Mouse (Mus musculus): Measurements from ENCODE around the gene Pde4d.
A peak's percentile ranks its signal among the peaks of the same experiment; 100 is the strongest.

Pde4d gene

DNA sequence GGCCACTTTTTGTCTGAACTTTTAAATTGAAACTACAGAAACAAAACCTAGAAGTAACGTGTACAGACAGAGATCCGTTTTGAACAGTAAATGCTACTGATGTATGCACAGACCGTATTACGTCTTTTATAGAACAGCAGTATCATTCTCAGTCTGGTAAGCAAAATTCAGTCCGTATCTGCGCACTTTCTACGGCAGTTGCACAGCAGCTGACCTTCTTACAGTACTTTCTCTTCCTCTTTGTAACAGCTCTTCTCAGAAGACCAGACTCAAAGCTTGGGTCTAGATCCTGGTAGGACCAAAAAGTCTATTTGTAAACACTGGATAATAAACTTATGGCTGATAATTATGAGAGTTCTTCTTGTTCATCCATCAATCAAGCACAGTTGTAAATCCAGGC lies 996.4 kb downstream of the Pde4d start:
- no peak for DNase-seq (ENCODE audit: extremely low read depth, low read depth, low spot score)

DNA sequence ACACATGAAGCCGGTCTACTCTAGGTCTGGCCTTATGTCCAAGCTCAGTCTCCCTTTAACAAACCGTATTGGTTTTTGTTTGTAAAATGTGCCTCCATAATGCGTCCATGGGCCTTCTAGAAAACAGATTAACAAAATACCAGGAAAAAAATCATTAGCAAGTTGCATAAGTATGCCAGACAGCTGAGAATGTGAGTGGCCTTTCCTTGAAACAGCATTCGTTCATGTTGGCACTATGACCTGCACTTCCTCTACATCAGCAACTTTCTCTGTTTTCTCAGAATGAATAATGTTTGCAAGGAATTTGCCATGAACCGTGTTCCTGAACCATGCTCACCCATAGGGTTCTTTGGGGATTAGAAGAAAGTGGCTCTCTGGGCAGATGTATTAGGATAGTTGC lies 998.4 kb downstream of the Pde4d start:
- DNase-seq (ENCODE audit: extremely low read depth, low read depth, low spot score), result peak; percentile 21

DNA sequence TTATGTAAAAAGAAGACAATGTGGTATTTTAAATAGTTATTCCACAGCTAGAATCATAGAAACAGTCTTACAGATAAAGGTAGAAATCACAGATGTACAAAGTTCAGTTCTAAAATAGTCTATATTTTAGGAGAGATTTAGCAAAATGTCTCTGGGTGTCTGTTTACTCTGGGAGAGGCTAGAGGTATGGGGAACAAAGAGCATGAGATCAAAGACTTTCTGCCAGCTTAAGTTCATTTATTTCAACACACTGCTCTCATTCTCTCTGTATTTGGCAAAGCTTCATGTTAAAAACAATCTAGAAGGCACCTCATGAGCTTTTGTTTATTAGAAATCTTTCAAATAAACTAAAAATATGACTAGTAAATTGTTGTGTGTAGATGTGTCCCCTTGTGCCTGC lies 1024.6 kb downstream of the Pde4d start:
- DNase-seq (ENCODE audit: extremely low read depth, low read depth, low spot score), result no peak

DNA sequence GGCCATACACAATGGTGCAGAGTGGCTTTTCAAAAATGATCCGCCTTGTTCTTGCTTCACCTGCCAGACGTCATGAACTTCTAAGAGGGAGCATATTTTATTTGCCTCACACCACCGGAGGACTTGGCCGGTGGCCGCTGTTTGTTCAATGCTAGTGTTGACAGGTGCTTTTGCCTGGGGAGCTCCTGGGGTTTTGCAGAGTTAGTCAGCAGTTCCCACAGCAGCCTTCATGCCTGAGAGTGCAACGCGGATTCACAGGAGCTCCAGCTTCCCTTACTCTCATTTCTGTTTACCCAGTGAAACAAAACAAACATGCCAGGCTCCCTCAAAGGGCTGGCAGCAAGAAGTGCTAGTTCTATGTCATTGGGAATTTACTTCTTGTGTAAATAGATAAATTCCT lies 1031.7 kb downstream of the Pde4d start:
- DNase-seq (ENCODE audit: extremely low read depth, low read depth, low spot score), result peak; percentile 93

DNA sequence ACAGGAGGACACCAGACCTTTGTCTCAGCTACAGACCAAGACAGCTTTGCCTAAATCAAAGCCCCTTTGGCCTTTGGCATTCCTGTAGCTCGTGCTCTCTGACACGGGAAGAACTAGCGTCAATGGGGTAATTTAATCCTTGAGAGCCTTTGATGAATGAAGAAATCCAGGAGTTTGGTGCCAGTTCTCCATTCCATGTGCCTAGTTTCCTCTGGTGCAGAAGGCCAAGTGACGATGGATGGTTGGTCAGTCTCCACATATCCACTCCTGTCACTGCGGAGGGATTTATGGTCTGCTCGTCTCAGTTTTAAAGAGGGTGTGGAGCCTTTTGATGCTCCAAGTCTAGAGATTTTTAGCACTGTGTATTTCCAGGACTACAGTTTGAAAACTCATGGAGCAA lies 1036.4 kb downstream of the Pde4d start:
- no peak for DNase-seq (ENCODE audit: extremely low read depth, low read depth, low spot score)

DNA sequence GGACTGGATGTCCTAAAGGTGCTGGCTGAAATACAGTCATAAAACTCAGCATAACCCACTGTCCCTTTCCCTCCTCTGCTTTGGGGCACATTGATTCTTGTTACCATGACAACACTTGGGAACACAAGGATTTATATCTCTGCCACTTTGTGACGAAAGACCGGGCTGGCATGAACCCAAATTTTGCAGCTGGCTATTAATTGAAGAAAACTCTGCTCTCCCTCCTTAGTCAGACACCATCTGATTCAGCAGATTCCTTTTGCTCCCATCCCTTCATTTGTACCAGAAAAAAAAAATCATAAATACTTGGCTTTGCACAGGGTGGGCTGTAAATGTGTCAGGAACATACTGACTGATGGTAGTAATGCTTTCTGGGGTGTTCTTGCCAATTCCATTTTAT lies 1037.6 kb downstream of the Pde4d start:
- DNase-seq (ENCODE audit: extremely low read depth, low read depth, low spot score), result no peak

DNA sequence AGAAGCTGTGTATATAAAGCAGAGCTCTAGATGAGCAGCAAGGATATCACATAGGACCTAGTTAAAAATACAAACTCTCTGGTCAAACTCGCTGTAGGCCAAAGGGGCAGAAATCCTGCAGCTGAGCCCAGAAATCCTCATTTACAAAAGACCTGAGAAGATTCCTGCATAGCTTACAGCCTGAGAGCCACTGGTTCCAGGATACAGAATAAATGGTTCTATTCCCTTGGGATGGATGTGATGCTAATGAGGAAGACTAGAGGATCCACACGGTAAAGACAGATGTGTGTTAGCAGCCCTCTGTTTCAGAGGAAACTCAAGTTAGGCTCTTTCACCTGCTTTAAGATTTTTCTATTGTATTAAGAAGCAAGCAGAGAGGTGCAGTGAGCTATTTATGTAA lies 1041.1 kb downstream of the Pde4d start:
- DNase-seq (ENCODE audit: extremely low read depth, low read depth, low spot score), result no peak

DNA sequence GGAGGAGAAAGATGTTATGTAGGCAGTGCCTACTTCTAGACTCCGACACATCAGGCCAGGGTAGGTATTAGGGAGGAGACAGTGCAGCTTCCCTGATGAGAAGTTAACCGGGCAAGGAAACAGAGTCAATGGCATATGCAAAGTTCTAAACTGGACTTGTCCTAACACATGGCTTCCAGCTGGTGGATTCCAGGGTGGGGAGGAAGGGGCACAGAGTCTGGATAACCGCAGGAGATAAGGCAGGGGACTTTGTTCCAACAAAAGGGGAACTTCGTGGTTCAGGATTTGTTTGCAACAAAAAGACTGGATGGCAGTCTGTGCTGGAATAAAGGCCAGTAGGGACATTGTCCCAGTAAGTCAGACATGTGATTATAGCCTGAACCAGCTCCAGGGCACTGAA lies 1042.1 kb downstream of the Pde4d start:
- no peak for DNase-seq (ENCODE audit: extremely low read depth, low read depth, low spot score)

DNA sequence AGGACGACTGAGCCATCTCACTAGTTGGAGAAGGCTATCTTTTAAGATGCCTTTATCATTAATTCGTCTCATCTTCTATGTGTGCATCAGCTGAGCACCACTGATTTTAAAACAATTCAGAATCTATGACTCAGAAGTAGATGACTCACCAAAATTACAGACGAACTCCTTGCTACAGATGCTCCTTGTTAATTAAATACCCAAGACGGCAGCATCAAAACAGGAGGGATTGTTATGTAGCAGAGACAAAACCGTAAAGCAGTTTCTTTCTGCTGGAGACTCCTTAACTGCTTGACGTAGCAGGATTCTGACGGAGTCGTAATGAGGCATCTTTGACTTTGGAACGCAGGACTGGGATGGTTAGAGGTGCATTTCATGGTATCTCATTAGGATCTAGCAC lies 1050.6 kb downstream of the Pde4d start:
- no peak for DNase-seq (ENCODE audit: extremely low read depth, low read depth, low spot score)

DNA sequence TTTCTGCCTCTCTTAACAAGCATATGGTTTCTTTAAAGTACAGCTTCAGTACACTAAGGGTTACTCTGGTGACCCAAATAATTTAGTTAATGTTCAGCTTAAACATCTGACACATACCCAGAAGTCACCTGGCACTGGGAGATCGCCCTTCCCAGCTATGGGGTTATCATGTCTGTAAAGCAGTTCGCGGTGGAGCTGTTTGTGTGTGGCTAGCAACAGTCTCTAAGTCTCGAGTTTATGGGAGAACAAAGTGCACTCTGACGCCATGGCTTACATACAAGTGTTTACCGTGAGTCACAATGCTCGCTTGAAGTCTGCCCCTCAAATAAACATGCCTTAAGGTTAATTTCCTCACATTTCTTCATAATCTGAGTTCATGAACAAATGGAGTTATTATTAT lies 1053.0 kb downstream of the Pde4d start:
- no peak for DNase-seq (ENCODE audit: extremely low read depth, low read depth, low spot score)

DNA sequence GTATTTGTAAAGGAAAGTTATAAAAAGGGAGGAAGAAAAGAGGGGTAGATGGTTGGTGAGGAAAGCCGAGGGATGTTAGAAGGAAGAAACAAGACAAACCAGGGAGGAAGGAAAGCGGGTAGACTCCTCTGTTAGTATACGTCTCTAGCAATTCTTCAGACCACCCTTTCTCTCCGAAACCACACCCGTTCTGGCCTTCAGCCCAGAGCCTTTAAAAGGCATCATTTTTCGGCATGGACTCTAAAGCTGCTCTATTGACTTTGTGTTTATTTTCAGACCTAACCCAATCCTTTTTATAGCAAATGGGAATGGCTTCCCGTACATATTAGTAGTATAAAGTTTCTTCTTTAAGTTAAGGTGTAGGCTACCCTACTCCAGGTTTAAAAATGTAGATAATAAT lies 1057.0 kb downstream of the Pde4d start:
- no peak for DNase-seq (ENCODE audit: extremely low read depth, low read depth, low spot score)

DNA sequence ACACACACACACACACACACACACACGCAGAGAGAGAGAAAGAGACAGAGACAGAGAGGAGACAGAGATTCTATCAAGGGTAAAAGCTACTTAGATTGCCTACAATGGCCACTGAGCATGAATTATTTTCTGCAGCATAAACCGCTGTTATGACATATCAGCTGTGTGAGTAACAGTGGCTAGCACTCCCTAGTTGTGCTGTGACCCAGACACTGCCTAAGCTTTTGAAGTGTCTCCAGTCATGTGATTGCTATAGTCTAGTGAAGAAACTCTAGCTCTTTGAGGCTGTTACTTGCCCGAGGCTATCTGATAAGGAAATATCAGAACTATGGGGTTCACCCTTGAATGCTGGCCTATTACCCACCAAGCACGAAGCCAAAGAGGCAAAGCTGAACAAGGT lies 1058.7 kb downstream of the Pde4d start:
- DNase-seq (ENCODE audit: extremely low read depth, low read depth, low spot score), result no peak

DNA sequence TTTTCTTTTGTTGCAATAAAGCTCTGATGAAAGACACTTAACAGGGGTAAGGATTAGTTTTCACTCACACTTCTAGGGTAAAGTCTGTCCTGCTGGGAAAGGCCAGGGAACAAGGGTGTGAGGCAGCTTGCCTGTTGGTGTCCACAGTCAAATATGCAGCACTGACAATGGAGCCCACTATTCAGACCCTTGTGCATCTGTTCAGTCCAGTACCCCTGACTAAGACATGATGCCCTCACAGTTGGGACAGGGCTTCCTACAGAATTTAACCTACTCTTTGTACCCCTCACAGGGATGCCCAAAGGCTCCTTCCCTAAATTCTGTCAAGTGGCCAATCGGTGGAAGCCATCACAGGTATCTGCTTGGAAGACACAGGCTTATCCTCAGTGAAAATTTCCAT lies 1068.4 kb downstream of the Pde4d start:
- no peak for DNase-seq (ENCODE audit: extremely low read depth, low read depth, low spot score)

DNA sequence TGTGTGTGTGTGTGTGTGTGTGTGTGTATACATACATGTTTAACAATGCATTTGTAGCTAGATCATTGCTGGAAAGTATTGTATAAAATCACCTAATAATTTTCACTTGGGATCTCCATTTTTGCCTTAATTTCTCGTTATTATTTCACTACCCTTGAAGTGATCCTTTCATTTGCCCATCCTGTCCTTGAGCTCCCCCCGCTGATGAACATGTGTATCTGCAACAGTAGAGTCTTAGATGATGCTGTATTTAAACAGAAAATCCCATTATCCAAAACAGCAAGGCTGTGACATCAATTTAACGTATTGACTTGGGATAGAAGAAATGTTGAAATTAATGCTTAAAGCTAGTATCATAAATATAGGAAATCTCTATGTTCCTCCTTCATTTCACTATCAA lies 1069.7 kb downstream of the Pde4d start:
- DNase-seq (ENCODE audit: extremely low read depth, low read depth, low spot score), result no peak

DNA sequence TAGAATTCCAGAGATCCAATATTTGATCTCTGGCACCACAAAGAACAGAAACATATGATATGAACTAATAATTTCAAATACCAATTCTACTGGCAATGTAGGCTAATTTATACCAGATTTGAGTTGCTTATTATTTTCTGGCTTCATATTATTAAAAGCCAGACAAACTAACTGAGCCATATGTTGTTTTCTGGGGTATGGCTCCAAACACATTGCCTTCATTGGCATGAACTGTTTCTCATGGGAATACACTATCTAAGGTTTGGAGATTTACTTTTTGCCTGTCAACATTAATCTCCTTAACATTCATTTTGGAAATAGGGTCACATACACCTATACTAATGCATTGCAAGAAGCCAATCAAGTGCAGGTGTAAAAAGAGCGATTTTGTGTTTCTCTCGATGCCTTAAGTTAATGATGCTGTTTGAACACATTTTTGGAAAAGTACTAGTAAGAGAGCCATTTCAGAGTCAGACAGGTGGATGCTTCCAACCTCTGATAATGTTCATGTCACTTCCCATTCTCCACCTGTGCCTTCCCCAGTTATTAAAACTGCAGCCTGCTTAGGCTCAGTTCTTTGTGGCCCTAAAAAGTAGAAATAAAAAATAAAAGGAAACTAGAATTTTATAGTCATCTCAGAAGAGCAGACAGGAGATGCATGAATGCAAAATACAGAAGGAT lies 1070.4 kb downstream of the Pde4d start:
- no peak for DNase-seq (ENCODE audit: extremely low read depth, low read depth, low spot score)

DNA sequence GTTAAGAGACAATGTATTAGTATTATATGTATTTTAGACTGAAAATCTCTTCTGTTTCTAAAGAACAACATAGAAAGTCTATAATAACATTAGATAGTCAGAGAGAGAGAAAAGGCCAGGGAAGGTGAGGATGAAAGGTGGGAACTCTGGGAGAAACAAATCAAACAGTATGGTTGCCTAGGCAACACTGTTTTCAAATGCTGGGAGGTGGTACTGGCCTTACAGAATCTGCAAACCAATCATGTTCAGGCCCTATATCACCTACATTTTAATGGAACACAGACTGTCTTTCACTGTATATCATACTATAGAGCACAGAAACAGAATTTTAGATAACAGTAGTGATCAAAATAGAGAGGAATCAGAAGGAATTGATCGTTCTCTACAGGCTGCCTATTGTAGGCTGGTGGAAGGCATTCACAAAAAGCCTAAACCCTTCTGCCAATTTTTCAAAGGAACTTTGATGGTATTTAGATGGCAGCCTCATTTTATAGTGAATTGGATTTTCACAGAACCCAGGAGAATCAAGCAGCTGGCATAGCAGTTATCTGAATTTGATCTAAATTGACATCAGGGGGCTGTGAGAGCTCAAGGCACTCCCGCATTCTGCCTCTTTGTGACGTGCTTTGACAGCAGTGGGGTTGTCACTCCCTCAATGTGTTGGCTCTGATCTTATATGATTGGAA lies 1084.2 kb downstream of the Pde4d start:
- DNase-seq (ENCODE audit: extremely low read depth, low read depth, low spot score), result no peak

DNA sequence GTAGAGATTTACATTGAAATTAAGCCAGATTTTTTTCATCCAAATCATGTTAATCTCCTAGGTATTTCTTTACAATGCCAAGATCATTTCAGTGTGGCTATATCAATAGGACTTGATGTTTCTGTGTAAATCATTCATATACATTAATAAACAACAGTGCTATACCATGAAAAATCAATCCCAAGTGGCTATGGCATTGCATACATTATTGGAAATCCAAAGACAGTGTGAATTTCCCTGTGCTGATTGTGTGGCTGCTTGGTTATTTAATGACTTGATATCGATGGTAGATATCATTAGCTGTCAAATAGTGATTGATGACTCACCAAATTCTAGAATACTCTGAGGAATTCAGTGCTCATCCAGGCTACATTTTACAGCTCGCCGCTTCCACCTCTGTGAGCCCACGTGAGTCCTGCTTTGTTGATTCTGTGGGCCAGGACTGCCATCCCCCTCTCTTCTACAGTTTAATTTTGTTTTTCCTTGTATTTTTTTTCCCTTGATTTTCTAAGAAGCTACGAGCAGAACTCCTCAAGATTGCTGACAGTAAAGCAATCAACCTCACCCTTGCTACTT lies 1085.0 kb downstream of the Pde4d start:
- DNase-seq (ENCODE audit: extremely low read depth, low read depth, low spot score), result no peak

DNA sequence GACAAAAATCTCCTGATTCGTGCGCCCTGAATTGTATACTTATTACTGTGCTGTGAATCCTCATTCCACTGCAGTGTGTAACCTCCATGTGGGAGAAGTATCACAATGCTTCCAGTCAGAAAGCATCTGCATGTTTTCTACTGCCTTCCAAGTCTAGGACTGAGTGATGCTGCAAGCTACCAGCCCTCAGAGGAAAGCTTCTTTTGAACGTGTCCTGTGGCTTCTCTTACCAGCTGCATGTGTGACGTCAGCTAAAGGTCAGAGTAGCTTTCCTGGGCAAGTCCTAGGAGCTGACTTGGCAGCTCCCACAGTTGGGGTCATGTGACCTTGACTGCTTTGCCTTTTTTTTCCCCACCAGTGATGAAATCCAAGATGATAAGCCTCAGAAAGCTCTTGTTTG lies 1086.9 kb downstream of the Pde4d start:
- DNase-seq (ENCODE audit: extremely low read depth, low read depth, low spot score), result no peak

DNA sequence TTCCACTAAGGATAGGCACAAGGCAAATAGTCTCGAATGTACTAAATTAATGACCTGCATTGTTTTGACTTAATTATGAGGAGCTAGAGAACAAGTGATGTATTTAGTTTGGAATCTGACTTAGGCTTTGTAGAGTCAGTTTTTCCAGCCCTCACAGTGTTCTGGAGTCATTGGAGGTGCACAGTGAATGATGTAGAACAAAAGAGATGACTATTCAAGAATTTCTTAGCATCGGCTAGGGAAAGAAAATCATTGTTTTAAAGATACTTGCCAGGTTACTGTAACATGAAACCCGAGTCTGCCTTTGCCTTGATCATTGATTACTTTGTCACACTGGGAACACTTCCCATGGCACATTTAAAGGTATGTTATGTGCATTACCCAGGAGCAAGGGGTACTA lies 1089.6 kb downstream of the Pde4d start:
- no peak for DNase-seq (ENCODE audit: extremely low read depth, low read depth, low spot score)

DNA sequence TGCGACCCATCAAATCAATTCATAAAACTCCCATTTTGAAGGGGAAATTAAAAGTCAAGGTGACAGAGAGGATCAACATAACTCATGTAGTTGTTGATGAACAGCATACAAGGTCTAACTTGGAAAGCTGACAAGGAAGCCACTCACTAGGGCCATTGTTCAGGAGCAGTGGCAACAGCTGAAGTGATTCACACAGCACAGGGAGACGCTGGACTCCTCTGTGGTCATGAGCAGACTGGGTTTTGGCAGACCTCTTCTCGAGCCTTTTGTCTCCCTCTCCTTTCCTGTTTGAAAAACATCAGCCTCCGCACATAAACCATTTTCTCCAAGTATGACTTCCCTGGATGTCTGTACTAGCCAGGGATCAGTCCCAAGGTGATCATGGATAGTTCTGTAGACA lies 1094.9 kb downstream of the Pde4d start:
- DNase-seq (ENCODE audit: extremely low read depth, low read depth, low spot score), result no peak

DNA sequence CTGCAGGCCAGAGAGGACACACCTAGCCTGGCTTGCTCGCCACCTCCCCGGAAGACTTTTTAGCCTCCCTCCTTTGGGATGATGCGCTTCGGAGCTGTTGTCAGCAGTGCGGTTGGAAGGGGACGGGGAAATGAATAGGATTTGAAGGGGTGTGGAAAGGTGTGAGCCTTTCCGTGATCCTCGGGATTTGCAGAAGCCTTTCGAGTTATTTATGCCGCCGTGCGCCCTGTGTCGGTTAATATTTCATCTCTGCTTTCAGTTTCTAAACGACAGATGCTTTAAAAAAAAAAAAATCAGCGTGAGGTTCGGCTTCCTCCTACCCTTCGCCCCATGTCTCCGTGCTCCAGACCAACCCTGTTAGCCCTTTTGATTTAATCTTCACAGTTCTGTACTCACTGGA lies 1096.6 kb downstream of the Pde4d start:
- DNase-seq (ENCODE audit: extremely low read depth, low read depth, low spot score), result no peak

DNA sequence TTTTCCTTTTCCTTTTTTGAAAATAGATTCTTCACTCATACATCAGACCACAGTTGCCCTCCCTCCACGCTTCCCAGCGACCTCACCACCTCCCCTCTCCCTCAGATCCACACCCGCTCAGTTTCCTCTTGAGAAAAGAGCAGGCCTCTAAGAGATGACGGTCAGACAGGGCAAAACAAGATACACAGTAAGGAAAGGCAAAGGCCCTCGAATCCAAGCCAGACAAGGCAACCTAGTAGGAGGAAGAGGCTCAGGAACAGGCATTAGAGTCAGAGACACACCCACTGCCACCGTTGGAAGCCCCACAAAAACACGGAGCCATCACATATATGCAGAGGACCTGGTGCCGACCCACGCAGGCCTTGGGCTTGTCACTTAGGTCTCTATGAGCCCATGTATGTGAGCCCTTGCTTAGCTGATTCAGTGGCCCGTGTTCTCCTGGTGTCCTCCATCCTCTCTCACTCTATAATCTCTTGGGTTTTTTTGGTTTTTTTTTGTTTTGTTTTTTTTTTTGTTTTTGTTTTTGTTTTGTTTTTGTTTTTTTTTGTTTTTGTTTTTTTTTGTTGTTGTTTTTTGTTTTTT lies 1097.3 kb downstream of the Pde4d start:
- no peak for DNase-seq (ENCODE audit: extremely low read depth, low read depth, low spot score)
